Mouse (Mus musculus) liver, adult 2 months (tissue): Measurements from ENCODE around the gene Gm42420.

Experiments used
- CTCF ChIP-seq: fragments of 200-500 bp; IDR thresholded peaks from 2 replicates; pipeline ENCODE4 v1.5.1; 2011; ENCODE audit warnings: low read depth, low read length, control low read depth
- POLR2A ChIP-seq: fragments of 200-500 bp; IDR thresholded peaks from 2 replicates; pipeline ENCODE4 v1.6.1; 2011; ENCODE audit warnings: low read length, control low read depth; ENCODE audit not compliant: insufficient read depth; ENCODE audit errors: extremely low read depth

- TF ChIP-seq CTCF (no peak), POLR2A (no peak)
Observed at GRCm38 (mm10) chr6:39585517-39585916, at the start of gene Gm42420.
